Mouse (Mus musculus): ENCODE results near the gene Pld2. TPM values are rescaled to one million over a fixed set of nuclear protein-coding genes. Genes with fewer than 3 reads are reported as not detected.
"Not testable (repeated sequence)": the region's sequence is repeated elsewhere in the genome, so short reads cannot be mapped to it uniquely, and the experiment has no call there.

Gene Pld2
- polyA plus RNA-seq, 1 experiment from 2014 or later, result 13.7 TPM

DNA sequence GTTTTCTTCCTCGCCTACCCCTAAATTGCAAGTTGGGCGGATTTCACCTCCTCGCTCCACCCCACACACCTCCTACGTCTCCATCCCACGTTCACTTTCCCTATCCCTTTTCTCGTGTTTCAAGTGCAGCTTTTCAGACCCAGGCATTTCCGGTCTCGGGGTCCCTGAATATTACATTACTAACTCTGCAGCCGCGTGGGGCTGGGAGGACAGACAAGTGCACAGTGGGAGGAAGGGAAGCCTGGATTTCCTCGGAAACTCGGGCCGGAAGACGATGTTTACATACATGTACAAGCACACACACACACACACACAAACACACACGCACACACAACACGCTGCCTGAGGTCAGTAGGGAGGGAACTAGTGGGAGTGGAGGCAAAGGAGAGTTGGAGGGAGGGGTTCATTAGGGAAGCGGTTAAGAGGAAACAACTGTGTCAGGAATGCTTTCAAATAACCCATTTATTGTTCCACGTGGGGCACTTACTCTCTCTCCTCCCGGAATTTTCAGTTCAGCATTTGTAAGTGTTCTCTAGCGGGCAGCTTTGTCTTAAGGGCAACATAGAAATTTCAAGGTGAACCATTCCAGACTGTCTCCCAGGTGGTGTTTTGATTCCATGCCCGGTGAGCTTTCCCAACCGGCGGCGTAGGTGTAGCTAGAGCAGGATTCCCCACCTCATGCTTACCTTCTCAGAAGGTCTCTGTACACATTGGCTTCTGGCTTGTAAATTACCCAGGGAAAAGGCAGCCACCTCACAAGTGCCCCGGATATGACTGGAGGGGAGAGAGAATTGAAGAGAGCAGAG is 23.8 kb downstream of the Pld2 start:
- ATAC-seq (ENCODE audit: low read depth), result peak; percentile 7; the same call in 1 of the 2 replicates
- H3K27me3 ChIP-seq (ENCODE audit: control insufficient read depth, insufficient read depth, low read length), result no peaks in the 10 kb centered on the region
- peak overlapping the region; percentile 90 for H3K4me2 ChIP-seq (ENCODE audit: low read depth, low read length)
- H3K27ac ChIP-seq (ENCODE audit: low read depth, low read length), result peak overlapping the region; percentile 79
- no peaks in the 10 kb centered on the region for H3K36me3 ChIP-seq (ENCODE audit: control insufficient read depth, insufficient read depth, low read length)
- no peaks in the 10 kb centered on the region for H3K9me3 ChIP-seq (ENCODE audit: control insufficient read depth, low read length)
- peaks cover 31% of the 10 kb centered on the region for H3K4me1 ChIP-seq (ENCODE audit: control insufficient read depth, insufficient read depth, low read length)
- H3K4me3 ChIP-seq (ENCODE audit: low read depth, low read length), result peak overlapping the region; percentile 92
- WGBS, result under 1% methylated on average over 25 of the region's 25 CpGs
- H3K9ac ChIP-seq (replicated peaks; ENCODE audit: low read depth, low read length), result peak overlapping the region; percentile 90

DNA sequence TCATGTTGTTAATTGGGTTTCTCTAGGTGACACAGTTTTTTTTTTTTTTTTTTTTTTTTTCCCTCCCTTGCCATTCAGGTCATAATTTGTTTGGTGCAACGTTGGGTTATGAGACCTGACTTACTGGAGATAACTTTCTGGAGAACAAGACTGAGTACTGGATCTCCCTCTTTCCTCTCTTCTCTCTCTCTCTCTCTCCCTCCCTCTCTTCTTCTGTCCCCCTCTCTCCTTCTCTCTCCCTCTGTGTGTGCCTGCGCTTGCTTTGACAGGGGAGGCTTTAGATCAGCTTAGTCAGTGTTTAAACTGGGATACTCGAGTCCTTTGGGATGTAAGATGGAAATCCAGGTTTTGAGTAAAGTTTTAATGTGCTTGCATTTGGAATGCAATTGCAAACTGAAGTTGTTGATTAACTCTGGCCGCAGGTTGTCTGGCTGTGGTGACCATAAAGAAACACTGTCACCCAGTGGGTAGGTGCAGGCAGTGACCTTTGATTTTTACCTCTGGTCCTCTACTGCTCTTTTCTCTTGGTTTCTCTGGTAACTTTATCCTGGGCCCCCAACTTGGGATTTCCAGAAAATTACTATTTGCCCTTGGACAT is 24.5 kb downstream of the Pld2 start:
- Histone ChIP-seq H3K4me1 (ENCODE audit: control insufficient read depth, insufficient read depth, low read length) (peaks cover 31% of the 10 kb centered on the region), H3K36me3 (ENCODE audit: control insufficient read depth, insufficient read depth, low read length) (no peaks in the 10 kb centered on the region), H3K27ac (ENCODE audit: low read depth, low read length) (no peak overlapping the region), H3K9me3 (ENCODE audit: control insufficient read depth, low read length) (no peaks in the 10 kb centered on the region), H3K27me3 (ENCODE audit: control insufficient read depth, insufficient read depth, low read length) (no peaks in the 10 kb centered on the region), H3K9ac (replicated peaks; ENCODE audit: low read depth, low read length) (0 out of 2 replicates have a peak overlapping the region, but pooled peaks have one; percentile 90), H3K4me2 (ENCODE audit: low read depth, low read length) (peak overlapping the region; percentile 90), H3K4me3 (ENCODE audit: low read depth, low read length) (peak overlapping the region; percentile 92)
- 33% methylated on average over 4 of the region's 4 CpGs for WGBS
- no peak for ATAC-seq (ENCODE audit: low read depth)

DNA sequence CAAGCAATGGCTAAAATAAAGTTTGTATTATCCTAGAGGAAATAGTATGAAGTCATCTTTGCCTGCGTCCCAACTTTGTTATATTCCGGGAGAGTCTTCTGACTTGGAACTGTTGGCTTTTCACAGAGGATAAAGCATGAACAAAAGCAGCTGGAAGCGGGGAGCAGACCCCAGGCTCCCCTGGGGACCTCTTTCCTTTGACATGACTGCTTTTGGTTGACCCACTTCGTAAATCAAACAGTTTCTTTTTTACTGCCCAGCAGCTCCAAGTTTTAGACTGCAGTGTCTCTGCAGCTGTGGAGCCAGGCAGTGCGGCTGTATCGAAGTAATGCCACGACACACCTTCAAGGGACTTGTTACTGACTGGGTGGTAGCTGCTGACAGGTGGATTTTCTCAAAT is 26.7 kb downstream of the Pld2 start:
- H3K4me2 ChIP-seq (ENCODE audit: low read depth, low read length), result no peak overlapping the region
- H3K9me3 ChIP-seq (ENCODE audit: control insufficient read depth, low read length), result no peaks in the 10 kb centered on the region
- H3K4me1 ChIP-seq (ENCODE audit: control insufficient read depth, insufficient read depth, low read length), result peaks cover 31% of the 10 kb centered on the region
- H3K27me3 ChIP-seq (ENCODE audit: control insufficient read depth, insufficient read depth, low read length), result no peaks in the 10 kb centered on the region
- no peak for ATAC-seq (ENCODE audit: low read depth)
- no peak overlapping the region for H3K4me3 ChIP-seq (ENCODE audit: low read depth, low read length)
- no peak overlapping the region for H3K27ac ChIP-seq (ENCODE audit: low read depth, low read length)
- H3K9ac ChIP-seq (replicated peaks; ENCODE audit: low read depth, low read length), result no peak overlapping the region
- H3K36me3 ChIP-seq (ENCODE audit: control insufficient read depth, insufficient read depth, low read length), result no peaks in the 10 kb centered on the region
- 24% methylated on average over 7 of the region's 7 CpGs for WGBS

DNA sequence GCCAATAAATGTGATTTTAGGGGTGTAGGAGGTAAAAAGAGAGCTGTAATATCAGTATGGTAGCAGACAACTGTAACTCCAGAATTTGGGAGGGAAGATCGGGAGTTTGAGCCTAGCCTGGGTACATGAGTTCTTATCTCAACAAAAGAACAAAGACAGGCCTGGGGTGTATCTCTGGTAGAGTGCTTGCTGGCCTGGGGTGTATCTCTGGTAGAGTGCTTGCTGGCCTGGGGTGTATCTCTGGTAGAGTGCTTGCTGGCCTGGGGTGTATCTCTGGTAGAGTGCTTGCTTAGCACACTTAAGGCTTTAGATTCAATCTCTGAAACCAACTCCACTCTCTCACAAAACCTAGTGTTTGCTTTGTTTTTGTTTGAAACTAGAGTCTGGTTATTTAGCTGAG is 30.8 kb downstream of the Pld2 start:
- WGBS, result 86% methylated on average over 1 of the region's 1 CpGs

DNA sequence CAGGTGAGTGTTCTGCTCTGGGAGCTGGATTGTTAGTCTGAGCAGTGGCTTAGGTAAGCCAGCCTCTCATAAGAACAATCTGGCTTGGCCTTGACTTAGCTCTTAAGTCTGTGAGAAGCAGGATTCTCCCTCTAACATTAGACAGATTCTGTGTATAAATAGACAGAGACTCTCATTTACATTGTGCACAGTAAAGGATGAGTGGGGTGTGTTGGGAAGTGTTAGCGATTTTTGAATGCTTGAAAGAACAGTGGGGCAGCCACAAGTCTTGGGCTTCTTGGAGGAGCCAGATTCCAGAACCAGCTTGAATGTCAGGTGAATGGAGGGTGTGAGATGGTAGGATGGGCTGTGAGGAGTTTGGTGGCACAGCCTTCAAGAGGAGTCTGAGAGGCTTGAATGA is 31.8 kb downstream of the Pld2 start:
- ATAC-seq (ENCODE audit: low read depth), result no peak
- no peak overlapping the region for H3K9ac ChIP-seq (replicated peaks; ENCODE audit: low read depth, low read length)
- H3K4me3 ChIP-seq (ENCODE audit: low read depth, low read length), result no peak overlapping the region
- 89% methylated on average over 1 of the region's 1 CpGs for WGBS
- H3K27me3 ChIP-seq (ENCODE audit: control insufficient read depth, insufficient read depth, low read length), result no peaks in the 10 kb centered on the region
- H3K27ac ChIP-seq (ENCODE audit: low read depth, low read length), result no peak overlapping the region
- H3K4me1 ChIP-seq (ENCODE audit: control insufficient read depth, insufficient read depth, low read length), result peaks cover 8% of the 10 kb centered on the region
- H3K36me3 ChIP-seq (ENCODE audit: control insufficient read depth, insufficient read depth, low read length), result no peaks in the 10 kb centered on the region
- H3K4me2 ChIP-seq (ENCODE audit: low read depth, low read length), result no peak overlapping the region
- H3K9me3 ChIP-seq (ENCODE audit: control insufficient read depth, low read length), result no peaks in the 10 kb centered on the region

More for the DNA sequence above, 30.8 kb downstream of the Pld2 start:
- H3K9ac ChIP-seq (replicated peaks; ENCODE audit: low read depth, low read length); H3K9me3 ChIP-seq (ENCODE audit: control insufficient read depth, low read length); H3K27me3 ChIP-seq (ENCODE audit: control insufficient read depth, insufficient read depth, low read length); ATAC-seq (ENCODE audit: low read depth); H3K4me3 ChIP-seq (ENCODE audit: low read depth, low read length); H3K4me1 ChIP-seq (ENCODE audit: control insufficient read depth, insufficient read depth, low read length); H3K4me2 ChIP-seq (ENCODE audit: low read depth, low read length); H3K27ac ChIP-seq (ENCODE audit: low read depth, low read length); H3K36me3 ChIP-seq (ENCODE audit: control insufficient read depth, insufficient read depth, low read length): not testable (repeated sequence)

DNA sequence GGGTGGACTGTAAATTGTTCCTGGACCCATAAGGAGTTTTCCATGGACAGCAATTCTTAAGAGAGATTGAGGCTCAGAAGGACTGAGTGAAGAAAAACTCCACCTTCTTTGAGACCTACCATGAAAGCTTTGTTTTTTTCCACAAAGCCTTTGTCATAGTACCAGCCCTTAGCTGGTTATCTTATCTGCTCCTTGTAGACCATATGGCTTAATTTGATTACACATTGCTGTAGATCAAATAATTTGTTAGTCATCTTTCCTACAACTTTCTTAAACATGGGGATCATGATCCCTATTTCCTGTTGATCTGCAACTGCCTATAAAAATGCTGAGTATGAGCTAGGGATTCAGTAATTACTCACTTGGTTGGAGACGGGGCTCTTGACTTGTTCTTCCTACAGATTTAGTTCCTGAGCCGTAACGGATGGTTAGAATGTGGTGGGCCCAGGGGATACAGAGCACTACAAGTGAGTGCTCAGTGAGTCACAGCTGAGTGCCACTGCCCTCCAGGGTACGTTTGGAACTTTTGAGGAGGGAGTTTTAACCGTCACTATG is 32.6 kb downstream of the Pld2 start:
- Histone ChIP-seq H3K36me3 (ENCODE audit: control insufficient read depth, insufficient read depth, low read length) (no peaks in the 10 kb centered on the region), H3K4me3 (ENCODE audit: low read depth, low read length) (no peak overlapping the region), H3K9me3 (ENCODE audit: control insufficient read depth, low read length) (no peaks in the 10 kb centered on the region), H3K27me3 (ENCODE audit: control insufficient read depth, insufficient read depth, low read length) (no peaks in the 10 kb centered on the region), H3K9ac (replicated peaks; ENCODE audit: low read depth, low read length) (no peak overlapping the region), H3K4me1 (ENCODE audit: control insufficient read depth, insufficient read depth, low read length) (0 out of 2 replicates have a peak, but pooled peaks cover 3% of the 10 kb centered on the region), H3K27ac (ENCODE audit: low read depth, low read length) (no peak overlapping the region), H3K4me2 (ENCODE audit: low read depth, low read length) (no peak overlapping the region)
- WGBS, result 58% methylated on average over 5 of the region's 5 CpGs
- ATAC-seq (ENCODE audit: low read depth), result no peak

DNA sequence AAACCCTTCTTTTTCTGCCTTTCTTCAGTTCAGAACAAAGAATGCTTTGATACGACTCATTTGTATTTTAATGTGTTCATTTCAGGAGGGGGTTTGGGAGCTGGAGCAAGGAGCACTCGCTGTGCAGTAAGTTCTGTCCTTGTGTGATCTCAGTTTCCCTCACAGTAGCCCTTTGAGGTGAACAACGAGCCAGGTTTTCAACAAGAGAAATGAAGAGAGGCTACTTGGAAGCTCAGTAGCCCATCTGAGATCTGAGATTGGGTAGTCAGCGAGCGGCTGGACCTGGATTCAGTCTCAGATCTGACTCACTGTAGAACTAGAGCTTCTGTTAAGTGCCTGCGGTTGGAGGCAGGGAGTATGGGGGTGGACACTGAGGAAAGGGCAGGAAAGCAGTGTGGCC is 34.0 kb downstream of the Pld2 start:
- Histone ChIP-seq H3K36me3 (ENCODE audit: control insufficient read depth, insufficient read depth, low read length) (no peaks in the 10 kb centered on the region), H3K27me3 (ENCODE audit: control insufficient read depth, insufficient read depth, low read length) (no peaks in the 10 kb centered on the region), H3K27ac (ENCODE audit: low read depth, low read length) (no peak overlapping the region), H3K9ac (replicated peaks; ENCODE audit: low read depth, low read length) (no peak overlapping the region), H3K9me3 (ENCODE audit: control insufficient read depth, low read length) (no peaks in the 10 kb centered on the region), H3K4me1 (ENCODE audit: control insufficient read depth, insufficient read depth, low read length) (peaks cover 8% of the 10 kb centered on the region; the same call in 1 of the 2 replicates), H3K4me2 (ENCODE audit: low read depth, low read length) (no peak overlapping the region), H3K4me3 (ENCODE audit: low read depth, low read length) (no peak overlapping the region)
- ATAC-seq (ENCODE audit: low read depth), result no peak
- WGBS, result 42% methylated on average over 6 of the region's 6 CpGs

DNA sequence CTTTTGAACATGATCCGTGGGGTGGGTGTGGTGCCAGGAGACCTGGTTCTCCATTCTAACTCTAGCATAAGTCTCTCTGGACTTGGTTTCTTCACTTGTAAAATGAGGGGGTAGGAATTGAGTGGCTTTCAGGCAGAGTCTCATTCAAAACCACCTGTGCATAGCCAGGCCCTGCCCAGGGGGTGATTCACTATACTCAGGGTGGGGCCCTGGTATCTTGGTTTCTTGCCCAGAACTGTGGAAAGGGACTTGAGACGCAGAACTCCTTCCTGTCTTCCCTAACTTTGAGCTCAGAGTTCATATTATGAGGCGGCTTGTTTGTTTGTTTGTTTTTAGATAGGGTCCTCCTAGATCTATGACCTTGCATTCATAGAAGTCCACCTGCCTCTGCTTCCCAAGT is 37.3 kb downstream of the Pld2 start:
- Histone ChIP-seq H3K36me3 (ENCODE audit: control insufficient read depth, insufficient read depth, low read length) (no peaks in the 10 kb centered on the region), H3K4me1 (ENCODE audit: control insufficient read depth, insufficient read depth, low read length) (peaks cover 8% of the 10 kb centered on the region), H3K4me2 (ENCODE audit: low read depth, low read length) (no peak overlapping the region), H3K9me3 (ENCODE audit: control insufficient read depth, low read length) (no peaks in the 10 kb centered on the region), H3K9ac (replicated peaks; ENCODE audit: low read depth, low read length) (no peak overlapping the region), H3K4me3 (ENCODE audit: low read depth, low read length) (no peak overlapping the region), H3K27me3 (ENCODE audit: control insufficient read depth, insufficient read depth, low read length) (no peaks in the 10 kb centered on the region), H3K27ac (ENCODE audit: low read depth, low read length) (no peak overlapping the region)
- WGBS, result 92% methylated on average over 3 of the region's 3 CpGs
- no peak for ATAC-seq (ENCODE audit: low read depth)

DNA sequence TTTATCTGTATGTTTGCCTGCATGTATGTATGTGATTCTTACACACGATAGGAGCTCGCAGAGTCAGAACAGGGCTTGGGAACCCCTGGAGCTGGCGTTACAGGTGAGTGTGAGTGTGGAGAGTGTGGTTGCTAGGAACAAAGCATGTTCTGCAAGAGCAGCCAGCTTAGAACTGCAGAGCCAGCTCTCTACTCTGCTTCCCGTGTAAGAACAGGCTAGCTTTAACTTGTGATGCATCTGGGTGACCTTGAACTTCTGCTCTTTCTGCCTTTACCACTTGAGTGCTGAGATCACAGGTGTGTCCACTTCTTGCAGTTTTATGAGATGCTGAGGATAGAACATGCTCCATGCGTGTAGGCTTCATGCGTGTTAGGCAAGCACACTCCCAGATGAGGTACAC is 39.1 kb downstream of the Pld2 start:
- peaks cover 5% of the 10 kb centered on the region for H3K4me1 ChIP-seq (ENCODE audit: control insufficient read depth, insufficient read depth, low read length)
- no peaks in the 10 kb centered on the region for H3K9me3 ChIP-seq (ENCODE audit: control insufficient read depth, low read length)
- no peak overlapping the region for H3K4me2 ChIP-seq (ENCODE audit: low read depth, low read length)
- H3K9ac ChIP-seq (replicated peaks; ENCODE audit: low read depth, low read length), result no peak overlapping the region
- 95% methylated on average over 6 of the region's 6 CpGs for WGBS
- no peaks in the 10 kb centered on the region for H3K27me3 ChIP-seq (ENCODE audit: control insufficient read depth, insufficient read depth, low read length)
- H3K4me3 ChIP-seq (ENCODE audit: low read depth, low read length), result no peak overlapping the region
- no peak overlapping the region for H3K27ac ChIP-seq (ENCODE audit: low read depth, low read length)
- ATAC-seq (ENCODE audit: low read depth), result no peak
- H3K36me3 ChIP-seq (ENCODE audit: control insufficient read depth, insufficient read depth, low read length), result no peaks in the 10 kb centered on the region
